Mouse (Mus musculus) liver, embryonic 16.5 days (tissue): ENCODE data around the gene Mzt1. TPM values are rescaled to one million over a fixed set of nuclear protein-coding genes. Genes with fewer than 3 reads are reported as not detected.

Experiments
- ATAC-seq: fragments of 200-750 bp; cut with Nextera tagmentation; 2 replicates; pipeline ENCODE4 v1.8.0; 2017; ENCODE audit warnings: low read depth, mild to moderate bottlenecking, moderate number of reproducible peaks, moderate library complexity
- H3K27ac ChIP-seq: fragments of 300-500 bp; sonication (generic); 2 replicates; pipeline ENCODE4 v1.5.1; 2014; ENCODE audit warnings: mild to moderate bottlenecking, low read length
- H3K27me3 ChIP-seq: fragments of 300-500 bp; sonication (generic); 2 replicates; pipeline ENCODE4 v1.6.1; 2014; ENCODE audit warnings: low read depth, low read length, mixed read lengths; ENCODE audit not compliant: control insufficient read depth, insufficient read depth
- H3K36me3 ChIP-seq: fragments of 300-500 bp; sonication (generic); 2 replicates; pipeline ENCODE4 v1.6.1; 2014; ENCODE audit warnings: mild to moderate bottlenecking; ENCODE audit not compliant: control insufficient read depth, insufficient read depth
- H3K4me1 ChIP-seq: fragments of 300-500 bp; sonication (generic); 2 replicates; pipeline ENCODE4 v1.6.1; 2014; ENCODE audit warnings: low read depth, low read length, mixed read lengths; ENCODE audit not compliant: control insufficient read depth
- H3K4me2 ChIP-seq: fragments of 300-500 bp; sonication (generic); 2 replicates; pipeline ENCODE4 v1.6.1; 2014; ENCODE audit warnings: low read depth, low read length, mixed read lengths
- H3K4me3 ChIP-seq: fragments of 300-500 bp; sonication (generic); 2 replicates; pipeline ENCODE4 v1.5.1; 2014; ENCODE audit warnings: low read depth, mild to moderate bottlenecking, low read length
- H3K9ac ChIP-seq: fragments of 300-500 bp; sonication (generic); 2 replicates; pipeline ENCODE4 v1.6.1; 2014; ENCODE audit warnings: low read depth, low read length
- H3K9me3 ChIP-seq: fragments of 300-500 bp; sonication (generic); replicated peaks from 2 replicates; pipeline ENCODE4 v1.6.1; 2016; ENCODE audit warnings: low read length; ENCODE audit not compliant: control insufficient read depth
- WGBS: fragments of 180-500 bp; shearing (Covaris S2); extraction: QIAGEN DNeasy Blood & Tissue Kit; methylation state at CpG from one replicate; pipeline ENCODE4 v1.1.7; 2014; ENCODE audit not compliant: insufficient replicate concordance; 5-methylcytosine and 5-hydroxymethylcytosine counted together
- polyA plus RNA-seq: library from polyadenylated mRNA; unstranded; fragments of >200 nt; fragmentation: Nextera tagmentation; extraction: Ambion mirVana; gene quantifications from 2 replicates; pipeline ENCODE4 v1.2.1, GENCODE M21; 2015

The Mzt1 gene
- polyA plus RNA-seq, 1 experiment from 2014 or later, result 45.7 TPM

GRCm38 (mm10) chr14:98990636-98991035 is 55.3 kb downstream of the Mzt1 start:
- ATAC-seq, result no peak
- WGBS, result 49% methylated on average over 3 of the region's 3 CpGs
- Histone ChIP-seq H3K27me3 (no peaks in the 10 kb centered on the region), H3K9ac (no peak overlapping the region), H3K27ac (no peak overlapping the region), H3K4me1 (no peaks in the 10 kb centered on the region), H3K4me3 (no peak overlapping the region), H3K36me3 (no peaks in the 10 kb centered on the region), H3K9me3 (no peaks in the 10 kb centered on the region), H3K4me2 (no peak overlapping the region)

GRCm38 (mm10) chr14:98989818-98990217 is 56.1 kb downstream of the Mzt1 start:
- WGBS, result 48% methylated on average over 3 of the region's 3 CpGs
- H3K27me3 ChIP-seq, result no peaks in the 10 kb centered on the region
- H3K4me3 ChIP-seq, result no peak overlapping the region
- H3K9me3 ChIP-seq, result no peaks in the 10 kb centered on the region
- no peak overlapping the region for H3K4me2 ChIP-seq
- no peak overlapping the region for H3K9ac ChIP-seq
- ATAC-seq, result no peak
- H3K4me1 ChIP-seq, result no peaks in the 10 kb centered on the region
- H3K27ac ChIP-seq, result no peak overlapping the region
- no peaks in the 10 kb centered on the region for H3K36me3 ChIP-seq

Other genes with a start within 250 kb of the Mzt1 start
- 0.47 and 0.52 TPM in 2 replicates for gene Rpl36a-ps1, start 51.8 kb downstream of the Mzt1 start, polyA plus RNA-seq
- gene Bora, start 88 bp upstream of the Mzt1 start, polyA plus RNA-seq, result 23.7 and 24.7 TPM in 2 replicates
- 5.1 and 5.5 TPM in 2 replicates for gene Pibf1, start 53.3 kb upstream of the Mzt1 start, polyA plus RNA-seq
- 9.9 and 10.6 TPM in 2 replicates for gene Dis3, start 53.6 kb upstream of the Mzt1 start, polyA plus RNA-seq